Mouse (Mus musculus) megakaryocyte, embryonic 14.5 days (primary cell): ENCODE measurements around the gene Mycn.

Experiments used
- FLI1 ChIP-seq: IDR thresholded peaks from 2 replicates; pipeline ENCODE4 v1.6.1; 2012; ENCODE audit warnings: low read length, inconsistent platforms, mixed read lengths
- GATA1 ChIP-seq: IDR thresholded peaks from 3 replicates; pipeline ENCODE4 v1.6.1; 2012; ENCODE audit warnings: mixed read lengths, low read length, inconsistent platforms, borderline replicate concordance

DNA sequence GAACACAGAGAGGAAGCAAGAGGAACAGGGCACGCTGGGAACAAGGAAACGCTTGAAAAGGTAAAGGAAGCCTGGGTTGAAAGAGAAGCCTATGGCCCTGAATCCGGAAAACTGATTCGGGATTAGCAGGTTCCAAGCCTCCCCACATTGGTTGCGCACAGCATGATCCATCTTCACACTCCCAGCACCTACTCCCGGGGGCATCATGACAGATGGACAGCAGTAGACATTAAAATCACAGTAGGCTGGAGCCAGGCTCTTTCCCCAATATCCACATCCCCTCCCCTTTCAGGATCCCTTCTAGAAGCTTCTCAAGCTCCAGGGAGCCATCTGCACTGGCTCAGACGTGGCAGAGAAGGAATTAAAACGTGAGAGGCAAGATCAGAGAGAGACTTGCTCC is 35.4 kb downstream of the Mycn start:
- no peak for TF ChIP-seq GATA1
- no peak for TF ChIP-seq FLI1
